Mouse (Mus musculus): ENCODE measurements around the gene Tjp1.

GRCm38 (mm10) chr7:65360278-65360677 is 167.3 kb downstream of the Tjp1 start:
- TF ChIP-seq MYC (IDR thresholded peaks at IDR 0.05; ENCODE audit: low read depth, low read length), result no peak
- TF ChIP-seq MXI1 (IDR thresholded peaks at IDR 0.05; ENCODE audit: low read depth, low read length), result no peak
- no peak for TF ChIP-seq CTCF (conservative IDR thresholded peaks at IDR 0.05 in 1 of 2, IDR thresholded peaks at IDR 0.05 in 1 of 2; ENCODE audit: low read depth in 2 of 2, low read length in 2 of 2)
- TF ChIP-seq JUND (conservative IDR thresholded peaks at IDR 0.05; ENCODE audit: low read depth, low read length), result no peak
- TF ChIP-seq IRF4 (IDR thresholded peaks at IDR 0.05; ENCODE audit: low read depth, low read length), result no peak
- TF ChIP-seq MAFK (IDR thresholded peaks at IDR 0.05; ENCODE audit: insufficient replicate concordance, low read length), result no peak
- no peak for TF ChIP-seq POLR2A (IDR thresholded peaks at IDR 0.05; ENCODE audit: low read depth, low read length)
- no peak for TF ChIP-seq ELF1 (IDR thresholded peaks at IDR 0.05; ENCODE audit: low read depth, low read length)
- TF ChIP-seq MAX (IDR thresholded peaks at IDR 0.05; ENCODE audit: low read length), result no peak
- no peak for TF ChIP-seq HCFC1 (IDR thresholded peaks at IDR 0.05; ENCODE audit: low read depth, low read length)
- no peak for TF ChIP-seq BHLHE40 (IDR thresholded peaks at IDR 0.05; ENCODE audit: low read depth, low read length)
- no peak for TF ChIP-seq KAT2A (IDR thresholded peaks at IDR 0.05; ENCODE audit: insufficient replicate concordance, low read length)
- TF ChIP-seq ZC3H11A (IDR thresholded peaks at IDR 0.05; ENCODE audit: low read depth, low read length), result no peak
